Mouse (Mus musculus) hindbrain, embryonic 14.5 days (tissue): ENCODE results near the gene Unc13b. TPM values are rescaled to one million over a fixed set of nuclear protein-coding genes. Genes with fewer than 3 reads are reported as not detected.

Experiments used
- ATAC-seq: fragments of 200-750 bp; cut with Nextera tagmentation; 2 replicates; pipeline ENCODE4 v1.8.0; 2017; ENCODE audit warnings: moderate number of reproducible peaks, mild to moderate bottlenecking, moderate TSS enrichment, moderate library complexity; ENCODE audit not compliant: low FRiP score
- DNase-seq: peaks from one replicate; pipeline ENCODE4 v3.0.0-alpha.2; 2015; ENCODE audit warnings: low spot score
- H3K27ac ChIP-seq: fragments of 300-500 bp; sonication (generic); 2 replicates; pipeline ENCODE4 v1.5.1; 2014; ENCODE audit warnings: mild to moderate bottlenecking, moderate library complexity
- H3K27me3 ChIP-seq: fragments of 300-500 bp; sonication (generic); 2 replicates; pipeline ENCODE4 v1.6.1; 2014; ENCODE audit warnings: mild to moderate bottlenecking, low read length, mixed read lengths; ENCODE audit not compliant: control insufficient read depth, insufficient read depth
- H3K36me3 ChIP-seq: fragments of 300-500 bp; sonication (generic); replicated peaks from 2 replicates; pipeline ENCODE4 v1.6.1; 2014; ENCODE audit not compliant: control insufficient read depth, insufficient read depth
- H3K4me1 ChIP-seq: fragments of 300-500 bp; sonication (generic); replicated peaks from 2 replicates; pipeline ENCODE4 v1.6.1; 2014; ENCODE audit warnings: antibody characterized with exemption, low read length, mixed read lengths; ENCODE audit not compliant: control insufficient read depth, insufficient read depth
- H3K4me2 ChIP-seq: fragments of 300-500 bp; sonication (generic); replicated peaks from 2 replicates; pipeline ENCODE4 v1.6.1; 2014; ENCODE audit warnings: mild to moderate bottlenecking, moderate library complexity
- H3K4me3 ChIP-seq: fragments of 300-500 bp; sonication (generic); replicated peaks from 2 replicates; pipeline ENCODE4 v1.5.1; 2014; ENCODE audit warnings: mild to moderate bottlenecking, low read length
- H3K9ac ChIP-seq: fragments of 300-500 bp; sonication (generic); 2 replicates; pipeline ENCODE4 v1.6.1; 2014
- H3K9me3 ChIP-seq: fragments of 300-500 bp; sonication (generic); 2 replicates; pipeline ENCODE4 v1.6.1; 2016; ENCODE audit warnings: low read length; ENCODE audit not compliant: control insufficient read depth
- WGBS: fragments of 180-500 bp; shearing (Covaris S2); extraction: QIAGEN DNeasy Blood & Tissue Kit; methylation state at CpG from one replicate; pipeline ENCODE4 v1.1.7; 2014; 5-methylcytosine and 5-hydroxymethylcytosine counted together
- polyA plus RNA-seq: library from polyadenylated mRNA; unstranded; fragments of >200 nt; fragmentation: Nextera tagmentation; extraction: Ambion mirVana; gene quantifications from 2 replicates; pipeline ENCODE4 v1.2.1, GENCODE M21; 2014

Unc13b gene
- polyA plus RNA-seq, 1 experiment from 2014 or later, result 19.5 TPM

GRCm38 (mm10) chr4:43024673-43025072 is 34.1 kb upstream of the Unc13b start:
- ATAC-seq, result no peak
- DNase-seq, result no peak
- H3K27me3 ChIP-seq, result no peaks in the 10 kb centered on the region
- 81% methylated on average over 14 of the region's 14 CpGs for WGBS
- peak overlapping the region; percentile 88; the same call in 1 of the 2 replicates for H3K27ac ChIP-seq
- H3K4me3 ChIP-seq, result peak overlapping the region; percentile 52
- peak overlapping the region; percentile 59 for H3K9ac ChIP-seq
- peaks cover 13% of the 10 kb centered on the region for H3K4me1 ChIP-seq
- no peaks in the 10 kb centered on the region for H3K9me3 ChIP-seq
- peaks cover 60% of the 10 kb centered on the region for H3K36me3 ChIP-seq
- H3K4me2 ChIP-seq, result peak overlapping the region; percentile 63

GRCm38 (mm10) chr4:43025084-43025960 is 33.4 kb upstream of the Unc13b start, which contains the start of gene Pigo:
Gene Pigo, minus strand, starts transcription at chr4:43025819.
- H3K4me2 ChIP-seq, result peak within 1 kb of the TSS; percentile 63
- ATAC-seq (peak; percentile 93), DNase-seq (peak; percentile 96)
- peak within 1 kb of the TSS; percentile 88 for H3K27ac ChIP-seq
- peaks cover 19% of the 10 kb centered on the region for H3K4me1 ChIP-seq
- peak within 1 kb of the TSS; percentile 52 for H3K4me3 ChIP-seq
- WGBS, result 9% methylated on average over 42 of the region's 42 CpGs
- no peaks in the 10 kb centered on the region for H3K27me3 ChIP-seq
- no peaks in the 10 kb centered on the region for H3K9me3 ChIP-seq
- peaks cover 56% of the 10 kb centered on the region for H3K36me3 ChIP-seq
- peak within 1 kb of the TSS; percentile 59 for H3K9ac ChIP-seq

- WGBS, result 93% methylated on average over 7 of the region's 7 CpGs
- Histone ChIP-seq H3K9ac (no peak overlapping the region), H3K4me1 (peaks cover 31% of the 10 kb centered on the region), H3K27me3 (no peaks in the 10 kb centered on the region), H3K4me3 (no peak overlapping the region), H3K9me3 (no peaks in the 10 kb centered on the region), H3K4me2 (no peak overlapping the region), H3K27ac (no peak overlapping the region), H3K36me3 (peaks cover 50% of the 10 kb centered on the region)
- no peak for ATAC-seq
- no peak for DNase-seq
Measured at GRCm38 (mm10) chr4:43029121-43029520, 29.6 kb upstream of the Unc13b start.

- peak overlapping the region; percentile 91; the same call in 1 of the 2 replicates for H3K9ac ChIP-seq
- H3K27ac ChIP-seq, result no peak overlapping the region
- no peaks in the 10 kb centered on the region for H3K9me3 ChIP-seq
- peaks cover 57% of the 10 kb centered on the region for H3K36me3 ChIP-seq
- 94% methylated on average over 9 of the region's 9 CpGs for WGBS
- DNase-seq (no peak), ATAC-seq (no peak)
- peak overlapping the region; percentile 82; the same call in 1 of the 2 replicates for H3K4me3 ChIP-seq
- H3K4me1 ChIP-seq, result peaks cover 25% of the 10 kb centered on the region
- H3K4me2 ChIP-seq, result no peak overlapping the region
- H3K27me3 ChIP-seq, result no peaks in the 10 kb centered on the region
Measured at GRCm38 (mm10) chr4:43029749-43030148, 29.0 kb upstream of the Unc13b start.

- Histone ChIP-seq H3K9me3 (no peaks in the 10 kb centered on the region), H3K27me3 (no peaks in the 10 kb centered on the region), H3K4me1 (peaks cover 21% of the 10 kb centered on the region; the same call in 1 of the 2 replicates), H3K27ac (no peak overlapping the region), H3K9ac (peak overlapping the region; percentile 91), H3K36me3 (peaks cover 63% of the 10 kb centered on the region), H3K4me3 (peak overlapping the region; percentile 82), H3K4me2 (peak overlapping the region; percentile 81)
- DNase-seq, result no peak
- 78% methylated on average over 9 of the region's 9 CpGs for whole genome bisulfite sequencing
- ATAC-seq, result no peak
Measured at GRCm38 (mm10) chr4:43030352-43030751, 28.4 kb upstream of the Unc13b start.

- Histone ChIP-seq H3K4me1 (peaks cover 21% of the 10 kb centered on the region; the same call in 1 of the 2 replicates), H3K4me2 (peak overlapping the region; percentile 81), H3K9ac (peak overlapping the region; percentile 91), H3K9me3 (no peaks in the 10 kb centered on the region), H3K27me3 (no peaks in the 10 kb centered on the region), H3K27ac (peak overlapping the region; percentile 90), H3K36me3 (peaks cover 67% of the 10 kb centered on the region), H3K4me3 (peak overlapping the region; percentile 82)
- ATAC-seq (peak; percentile 0; the same call in 1 of the 2 replicates), DNase-seq (peak; percentile 33)
- WGBS, result 2% methylated on average over 28 of the region's 28 CpGs
Measured at GRCm38 (mm10) chr4:43030780-43031230, 27.9 kb upstream of the Unc13b start.

- peak within 1 kb of the TSS; percentile 81 for H3K4me2 ChIP-seq
- peak within 1 kb of the TSS; percentile 82 for H3K4me3 ChIP-seq
- peaks cover 21% of the 10 kb centered on the region; the same call in 1 of the 2 replicates for H3K4me1 ChIP-seq
- DNase-seq (peak; percentile 92), ATAC-seq (peak; percentile 95)
- H3K9me3 ChIP-seq, result no peaks in the 10 kb centered on the region
- H3K36me3 ChIP-seq, result peaks cover 73% of the 10 kb centered on the region
- no peaks in the 10 kb centered on the region for H3K27me3 ChIP-seq
- under 1% methylated on average over 38 of the region's 38 CpGs for WGBS
- peak within 1 kb of the TSS; percentile 90 for H3K27ac ChIP-seq
- peak within 1 kb of the TSS; percentile 91 for H3K9ac ChIP-seq
Measured at GRCm38 (mm10) chr4:43031237-43031995, 27.3 kb upstream of the Unc13b start, which contains the start of gene Stoml2. Gene Stoml2, minus strand, starts transcription at chr4:43031710.

- no peak overlapping the region for H3K9ac ChIP-seq
- H3K4me2 ChIP-seq, result no peak overlapping the region
- H3K9me3 ChIP-seq, result no peaks in the 10 kb centered on the region
- no peak for ATAC-seq
- H3K36me3 ChIP-seq, result peaks cover 66% of the 10 kb centered on the region
- 88% methylated on average over 1 of the region's 1 CpGs for whole genome bisulfite sequencing
- H3K4me3 ChIP-seq, result no peak overlapping the region
- H3K27ac ChIP-seq, result no peak overlapping the region
- H3K4me1 ChIP-seq, result peaks cover 23% of the 10 kb centered on the region; the same call in 1 of the 2 replicates
- no peaks in the 10 kb centered on the region for H3K27me3 ChIP-seq
- no peak for DNase-seq
Measured at GRCm38 (mm10) chr4:43032501-43032900, 26.3 kb upstream of the Unc13b start.

GRCm38 (mm10) chr4:43033481-43033880 is 25.3 kb upstream of the Unc13b start:
- no peak for DNase-seq
- no peaks in the 10 kb centered on the region for H3K9me3 ChIP-seq
- peaks cover 56% of the 10 kb centered on the region for H3K36me3 ChIP-seq
- H3K9ac ChIP-seq, result no peak overlapping the region
- no peak overlapping the region for H3K27ac ChIP-seq
- 86% methylated on average over 14 of the region's 14 CpGs for WGBS
- H3K4me3 ChIP-seq, result no peak overlapping the region
- ATAC-seq, result no peak
- no peaks in the 10 kb centered on the region for H3K27me3 ChIP-seq
- H3K4me1 ChIP-seq, result peaks cover 33% of the 10 kb centered on the region
- no peak overlapping the region for H3K4me2 ChIP-seq
